Comparison of ENCODE assay signal across 8 mouse cellular contexts in the genomic region with DNA sequence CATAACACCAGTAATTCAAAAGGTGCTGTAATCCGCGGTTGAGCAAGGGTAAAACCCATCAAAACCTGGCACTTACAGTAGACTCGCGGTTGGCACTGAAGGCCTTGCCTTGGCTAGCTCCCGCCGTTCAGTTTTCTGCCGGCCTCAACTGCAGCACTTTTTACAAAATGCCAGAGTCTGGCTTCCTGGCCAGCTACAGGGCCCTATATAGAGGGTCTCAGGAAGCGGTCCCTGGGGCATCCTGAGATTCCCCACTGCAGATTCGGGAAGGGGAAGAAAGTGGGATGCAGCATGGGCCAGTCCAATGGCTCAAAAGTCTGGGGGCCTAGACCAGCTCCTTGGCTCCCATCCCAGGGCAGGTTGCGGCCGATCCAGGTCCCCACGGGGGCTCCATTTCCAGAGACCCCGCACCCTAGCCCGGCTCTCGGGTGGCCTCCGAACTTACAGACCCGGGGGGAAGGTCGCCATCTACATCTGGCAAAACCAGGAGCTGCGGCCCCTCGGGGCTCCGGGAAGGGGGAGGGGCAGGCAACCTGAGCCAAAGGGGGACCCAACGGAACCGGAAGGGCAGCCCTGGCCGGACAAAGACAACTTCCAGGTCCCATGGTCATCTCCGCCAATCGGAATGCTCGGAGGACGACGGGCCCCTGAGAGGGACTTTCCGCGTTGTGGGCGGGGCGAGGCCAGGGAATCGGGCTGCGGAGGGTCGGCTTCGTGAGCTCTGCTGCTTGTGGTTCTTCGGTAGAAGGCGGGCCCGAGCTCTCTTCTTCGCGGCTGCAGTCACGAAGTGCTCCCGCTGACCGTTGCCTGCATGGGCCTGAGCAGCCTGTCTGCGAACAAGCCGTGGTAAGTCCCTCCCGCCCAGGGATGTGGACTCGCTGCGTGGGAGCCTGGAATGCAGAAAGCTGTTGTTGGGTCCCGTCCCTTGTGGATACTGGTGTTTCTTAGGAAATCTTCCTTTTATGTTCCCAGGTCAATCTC. TPM values are rescaled to one million over a fixed set of nuclear protein-coding genes. Genes with fewer than 3 reads are reported as not detected.
DNase-seq lines count a peak whose midpoint lies in the region; ATAC-seq lines count a peak whose summit lies in the region.

A gene (minus strand): TSS at position 525 of the 981 bp plus-strand sequence.
A gene (minus strand): TSS at position 561 of the 981 bp plus-strand sequence.
A gene (plus strand): TSS at position 669 of the 981 bp plus-strand sequence.

- H3K36me3 ChIP-seq in heart, embryonic 14.5 days (ENCODE audit: control insufficient read depth, insufficient read depth, low read length), result peaks cover 6% of the 10 kb centered on the region; the same call in 1 of the 2 replicates
- 0 out of 2 replicates have a peak, but pooled peaks cover 9% of the 10 kb centered on the region for H3K36me3 ChIP-seq in liver, embryonic 12.5 days
- H3K36me3 ChIP-seq in splenic B cell, adult 2 months (ENCODE audit: control insufficient read depth, insufficient read depth, low read length, poor library complexity, severe bottlenecking), result no peaks in the 10 kb centered on the region

- peaks cover 0 to 13% of the 10 kb centered on the region in 2 experiments; a peak in 1 of 4 replicates for H3K4me1 ChIP-seq in heart, embryonic 14.5 days (ENCODE audit: control insufficient read depth in 2 of 2, insufficient read depth in 2 of 2, low read length in 2 of 2)
- H3K4me1 ChIP-seq in liver, embryonic 12.5 days, result peaks cover 39% of the 10 kb centered on the region

- peak within 1 kb of the TSS; percentile 88 for H3K9ac ChIP-seq in heart, embryonic 14.5 days (ENCODE audit: low read length)
- peak within 1 kb of the TSS; percentile 90 for H3K9ac ChIP-seq in liver, embryonic 12.5 days

- peak within 1 kb of the TSS; percentile 74 to 94 for H3K27ac ChIP-seq in heart, embryonic 14.5 days (replicated peaks in 1 of 2; ENCODE audit: control insufficient read depth in 1 of 2, insufficient read depth in 1 of 2, low read depth in 2 of 2, low read length in 2 of 2)
- H3K27ac ChIP-seq in liver, embryonic 12.5 days, result peak within 1 kb of the TSS; percentile 93

- H3K9me3 ChIP-seq in heart, embryonic 14.5 days (ENCODE audit: control insufficient read depth, low read length), result no peaks in the 10 kb centered on the region
- H3K9me3 ChIP-seq in liver, embryonic 12.5 days (replicated peaks), result no peaks in the 10 kb centered on the region

- H3K27me3 ChIP-seq in heart, embryonic 14.5 days (ENCODE audit: control insufficient read depth, insufficient read depth, low read length), result no peaks in the 10 kb centered on the region
- no peaks in the 10 kb centered on the region for H3K27me3 ChIP-seq in liver, embryonic 12.5 days (replicated peaks)
- H3K27me3 ChIP-seq in splenic B cell, adult 2 months (ENCODE audit: control insufficient read depth, insufficient read depth, low read length, poor library complexity, severe bottlenecking), result no peaks in the 10 kb centered on the region

- ATAC-seq in heart, embryonic 14.5 days (ENCODE audit: insufficient number of reproducible peaks, insufficient read depth, low FRiP score, low read depth), result peak; percentile 97
- ATAC-seq in liver, embryonic 12.5 days, result peak; percentile 98

- H3K4me3 ChIP-seq in heart, embryonic 14.5 days (ENCODE audit: control insufficient read depth in 1 of 2, insufficient read depth in 1 of 2, low read depth in 1 of 2, low read length in 2 of 2), result peak within 1 kb of the TSS; percentile 78 to 99
- peak within 1 kb of the TSS; percentile 93 for H3K4me3 ChIP-seq in liver, embryonic 12.5 days

- DNase-seq in CD8-positive naive resting alpha-beta T cell, adult 2 months (ENCODE audit: low read depth in 2 of 2, low spot score in 2 of 2), result peak; percentile 81 to 83
- peak; percentile 87 for DNase-seq in c-Kit-negative CD71-positive TER-119-positive erythroid progenitor cells, embryonic 14.5 days (ENCODE audit: low read depth, low spot score)
- DNase-seq in fibroblast of lung, adult 2 months (ENCODE audit: low read depth), result peak; percentile 84
- DNase-seq in kidney, postnatal 14 days, result peak; percentile 97
- DNase-seq in naive thymus-derived CD4-positive, alpha-beta T cell, adult 2 months (ENCODE audit: low read depth), result peak; percentile 89
- peak; percentile 93 for DNase-seq in splenic B cell, adult 2 months (ENCODE audit: low read depth, low spot score)

- peak within 1 kb of the TSS; percentile 75 for H3K4me2 ChIP-seq in heart, embryonic 14.5 days (ENCODE audit: low read length)
- peak within 1 kb of the TSS; percentile 86 for H3K4me2 ChIP-seq in liver, embryonic 12.5 days

- under 1% methylated on average over 51 of the region's 51 CpGs for WGBS in heart, embryonic 14.5 days
- 2% methylated on average over 51 of the region's 51 CpGs for WGBS in liver, embryonic 12.5 days (ENCODE audit: insufficient replicate concordance)

RNA-seq across cellular contexts. Expression of the first gene that starts in this region (rescaled TPM):
- polyA plus RNA-seq in heart, embryonic 14.5 days (2014; fragmentation: Nextera tagmentation; extraction: Ambion mirVana), result 5.1 and 5.4 TPM in 2 replicates
- polyA plus RNA-seq in liver, embryonic 12.5 days (2016; fragmentation: Nextera tagmentation; extraction: Ambion mirVana), result 3.3 and 3.4 TPM in 2 replicates

RNA-seq across cellular contexts. Expression of the second gene that starts in this region (rescaled TPM):
- polyA plus RNA-seq in heart, embryonic 14.5 days (2014; fragmentation: Nextera tagmentation; extraction: Ambion mirVana), result 2.5 and 2.9 TPM in 2 replicates
- polyA plus RNA-seq in liver, embryonic 12.5 days (2016; fragmentation: Nextera tagmentation; extraction: Ambion mirVana), result 3.3 and 3.6 TPM in 2 replicates

RNA-seq across cellular contexts. Expression of the third gene that starts in this region (rescaled TPM):
- 34.1 and 40.6 TPM in 2 replicates for polyA plus RNA-seq in heart, embryonic 14.5 days (2014; fragmentation: Nextera tagmentation; extraction: Ambion mirVana)
- 13.4 and 13.9 TPM in 2 replicates for polyA plus RNA-seq in liver, embryonic 12.5 days (2016; fragmentation: Nextera tagmentation; extraction: Ambion mirVana)

Comparison
In these comparisons a context has a peak if more than half of its experiments do, and no peak if none do; other contexts are left out.
1. Peak in every context shown above with its lines: DNase-seq, ATAC-seq, H3K4me3 ChIP-seq and H3K27ac ChIP-seq.